Mouse (Mus musculus) midbrain, embryonic 12.5 days (tissue): ENCODE results near the gene Ccdc88c. TPM values are rescaled to one million over a fixed set of nuclear protein-coding genes. Genes with fewer than 3 reads are reported as not detected.
"Not testable (repeated sequence)": the region's sequence is repeated elsewhere in the genome, so short reads cannot be mapped to it uniquely, and the experiment has no call there.

ENCODE experiments used
- ATAC-seq: fragments of 200-750 bp; cut with Nextera tagmentation; 2 replicates; pipeline ENCODE4 v1.8.0; 2017; ENCODE audit warnings: low read depth, moderate TSS enrichment, moderate library complexity; ENCODE audit not compliant: low FRiP score
- H3K27ac ChIP-seq: fragments of 300-500 bp; sonication (generic); replicated peaks from 2 replicates; pipeline ENCODE4 v1.5.1; 2016; ENCODE audit warnings: mild to moderate bottlenecking
- H3K27me3 ChIP-seq: fragments of 300-500 bp; sonication (generic); 2 replicates; pipeline ENCODE4 v1.6.1; 2016; ENCODE audit warnings: mild to moderate bottlenecking
- H3K36me3 ChIP-seq: fragments of 300-500 bp; sonication (generic); 2 replicates; pipeline ENCODE4 v1.6.1; 2016
- H3K4me1 ChIP-seq: fragments of 300-500 bp; sonication (generic); 2 replicates; pipeline ENCODE4 v1.6.1; 2016
- H3K4me2 ChIP-seq: fragments of 300-500 bp; sonication (generic); replicated peaks from 2 replicates; pipeline ENCODE4 v1.6.1; 2016; ENCODE audit warnings: mild to moderate bottlenecking, moderate library complexity
- H3K4me3 ChIP-seq: fragments of 300-500 bp; sonication (generic); 2 replicates; pipeline ENCODE4 v1.5.1; 2016; ENCODE audit warnings: mild to moderate bottlenecking
- H3K9ac ChIP-seq: fragments of 300-500 bp; sonication (generic); replicated peaks from 2 replicates; pipeline ENCODE4 v1.6.1; 2016; ENCODE audit warnings: mild to moderate bottlenecking, moderate library complexity
- H3K9me3 ChIP-seq: fragments of 300-500 bp; sonication (generic); 2 replicates; pipeline ENCODE4 v1.6.1; 2016; ENCODE audit warnings: mild to moderate bottlenecking
- WGBS: fragments of 180-500 bp; shearing (Covaris S2); methylation state at CpG from one replicate; pipeline ENCODE4 v1.1.7; 2016; 5-methylcytosine and 5-hydroxymethylcytosine counted together
- polyA plus RNA-seq: library from polyadenylated mRNA; unstranded; fragments of >200 nt; fragmentation: Nextera tagmentation; extraction: Ambion mirVana; gene quantifications from 2 replicates; pipeline ENCODE4 v1.2.1, GENCODE M21; 2016

Ccdc88c gene
- polyA plus RNA-seq, 1 experiment from 2014 or later: 17.1 TPM

DNA sequence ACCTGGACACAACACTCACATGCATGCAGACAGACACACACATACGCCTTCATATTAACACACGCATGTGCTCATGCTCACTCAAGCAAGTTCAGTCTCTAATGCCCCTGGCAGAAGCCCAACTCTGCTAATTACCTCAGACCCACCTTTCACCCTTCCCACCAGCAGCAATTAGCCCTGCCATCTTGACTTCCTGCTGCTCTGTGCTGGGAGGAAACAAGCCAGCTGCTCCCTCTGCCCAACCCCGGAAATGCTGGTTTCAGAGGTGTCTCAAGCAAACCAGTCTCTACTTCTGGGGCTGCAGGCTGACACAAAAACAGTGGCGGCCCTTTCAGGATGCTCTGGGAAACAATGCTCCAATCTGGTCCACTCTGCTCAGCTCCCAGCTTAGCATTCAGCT, 12.9 kb downstream of the Ccdc88c start:
- Histone ChIP-seq H3K9me3 (no peaks in the 10 kb centered on the region), H3K9ac (no peak overlapping the region), H3K4me2 (no peak overlapping the region), H3K36me3 (peaks cover 12% of the 10 kb centered on the region), H3K27ac (0 out of 2 replicates have a peak overlapping the region, but pooled peaks have one; percentile 26), H3K4me1 (peaks cover 77% of the 10 kb centered on the region), H3K4me3 (no peak overlapping the region), H3K27me3 (no peaks in the 10 kb centered on the region)
- ATAC-seq: no peak
- 55% methylated on average over 4 of the region's 4 CpGs for WGBS

DNA sequence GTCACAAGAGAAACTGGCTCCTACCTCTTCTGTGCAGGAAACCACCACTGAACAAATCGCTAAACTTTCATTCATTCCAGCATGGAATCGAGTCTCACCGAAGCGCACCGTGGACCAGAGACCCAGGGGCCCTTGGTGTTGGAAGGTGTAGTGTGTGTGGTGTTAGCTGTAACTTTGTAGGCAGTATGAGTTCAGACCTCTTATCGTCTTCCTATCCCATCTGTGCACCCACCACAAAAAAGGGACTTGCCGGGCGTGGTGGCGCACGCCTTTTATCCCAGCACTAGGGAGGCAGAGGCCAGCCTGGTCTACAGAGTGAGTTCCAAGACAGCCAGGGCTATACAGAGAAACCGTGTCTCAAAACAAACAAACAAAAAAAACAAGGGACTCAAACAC, 13.7 kb downstream of the Ccdc88c start:
- Histone ChIP-seq H3K4me3 (no peak overlapping the region), H3K9me3 (no peaks in the 10 kb centered on the region), H3K27ac (no peak overlapping the region), H3K4me1 (peaks cover 77% of the 10 kb centered on the region), H3K4me2 (no peak overlapping the region), H3K27me3 (no peaks in the 10 kb centered on the region), H3K36me3 (peaks cover 4% of the 10 kb centered on the region; the same call in 1 of the 2 replicates), H3K9ac (no peak overlapping the region)
- no peak for ATAC-seq
- 86% methylated on average over 11 of the region's 11 CpGs for WGBS

- Histone ChIP-seq H3K4me3 (no peak overlapping the region), H3K27me3 (no peaks in the 10 kb centered on the region), H3K27ac (no peak overlapping the region), H3K4me2 (no peak overlapping the region), H3K4me1 (peaks cover 74% of the 10 kb centered on the region), H3K9me3 (no peaks in the 10 kb centered on the region), H3K36me3 (no peaks in the 10 kb centered on the region), H3K9ac (no peak overlapping the region)
- no peak for ATAC-seq
- 78% methylated on average over 10 of the region's 10 CpGs for WGBS
Measured at GRCm38 (mm10) chr12:101014549-101015164, 14.2 kb downstream of the Ccdc88c start.

DNA sequence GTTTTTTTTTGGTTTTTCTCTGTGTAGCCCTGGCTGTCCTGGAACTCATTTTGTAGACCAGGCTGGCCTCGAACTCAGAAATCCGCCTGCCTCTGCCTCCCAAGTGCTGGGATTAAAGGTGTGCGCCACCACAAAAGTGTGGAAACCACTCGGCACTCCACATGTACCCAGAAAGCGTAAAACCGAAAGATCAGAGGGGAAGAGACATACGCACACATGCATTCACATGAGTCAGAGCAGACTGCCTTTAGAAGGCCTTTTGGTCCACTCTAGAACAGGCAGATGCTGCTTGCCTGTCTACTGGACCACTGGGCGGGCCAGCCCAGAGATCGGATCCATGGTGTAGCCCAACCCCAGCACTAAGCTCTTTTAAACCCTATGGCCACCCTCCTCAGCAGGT, 15.2 kb downstream of the Ccdc88c start:
- not testable (repeated sequence) for H3K4me3 ChIP-seq, H3K9ac ChIP-seq, H3K27me3 ChIP-seq, H3K36me3 ChIP-seq, H3K9me3 ChIP-seq, ATAC-seq, H3K27ac ChIP-seq, H3K4me2 ChIP-seq
- WGBS: 95% methylated on average over 9 of the region's 9 CpGs
- peaks cover 69% of the 10 kb centered on the region for H3K4me1 ChIP-seq

GRCm38 (mm10) chr12:101013078-101013665, 15.7 kb downstream of the Ccdc88c start:
- Histone ChIP-seq H3K4me1 (peaks cover 69% of the 10 kb centered on the region), H3K9ac (no peak overlapping the region), H3K4me2 (no peak overlapping the region), H3K9me3 (no peaks in the 10 kb centered on the region), H3K27ac (no peak overlapping the region), H3K27me3 (no peaks in the 10 kb centered on the region), H3K4me3 (no peak overlapping the region), H3K36me3 (no peaks in the 10 kb centered on the region)
- ATAC-seq: no peak
- 46% methylated on average over 8 of the region's 8 CpGs for WGBS

DNA sequence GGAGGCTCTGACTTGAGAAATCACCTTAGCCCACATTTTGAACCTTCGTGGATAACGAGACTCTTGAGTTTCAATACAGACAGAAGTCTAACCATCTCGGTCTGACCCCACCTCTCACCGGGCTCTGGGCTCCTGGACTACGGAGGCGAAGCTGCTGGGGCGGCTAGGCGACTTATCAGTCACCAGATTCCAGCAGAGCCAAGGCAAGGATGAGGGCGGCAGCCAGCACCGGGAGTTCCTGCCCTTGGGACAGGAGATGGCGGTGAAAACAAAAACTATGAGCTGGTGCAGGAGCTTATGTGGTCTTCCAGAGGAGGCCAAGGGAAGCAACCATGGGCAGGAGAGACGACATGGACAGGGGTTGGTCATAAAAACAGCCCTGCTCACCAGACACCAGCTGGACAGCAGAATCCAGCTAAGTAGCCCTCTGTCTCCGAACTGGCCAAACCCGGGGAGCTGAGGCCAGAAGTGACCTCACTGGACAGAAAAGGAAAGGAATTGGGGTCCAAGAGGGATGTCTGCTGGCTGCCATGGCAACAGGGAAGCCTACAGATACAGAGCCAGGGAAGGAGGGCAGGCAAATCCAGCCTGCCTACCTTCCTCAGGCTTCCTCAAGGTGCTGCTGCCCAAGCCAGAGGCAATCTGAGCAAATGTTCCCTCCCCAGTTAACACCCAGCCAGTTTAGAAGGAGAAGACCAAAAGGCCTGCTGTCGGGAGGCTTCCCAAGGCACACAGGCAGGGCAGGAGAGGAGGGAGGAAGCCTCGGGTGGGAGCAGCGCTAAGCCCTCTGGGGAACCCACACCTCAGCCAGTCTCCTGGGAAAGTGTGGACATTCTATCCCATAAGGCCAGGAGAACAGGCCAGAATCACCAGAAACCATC, 16.4 kb downstream of the Ccdc88c start:
- Histone ChIP-seq H3K4me3 (no peak overlapping the region), H3K4me1 (peaks cover 69% of the 10 kb centered on the region), H3K9me3 (no peaks in the 10 kb centered on the region), H3K27me3 (no peaks in the 10 kb centered on the region), H3K36me3 (no peaks in the 10 kb centered on the region), H3K9ac (no peak overlapping the region), H3K27ac (no peak overlapping the region), H3K4me2 (no peak overlapping the region)
- WGBS: 37% methylated on average over 17 of the region's 17 CpGs
- ATAC-seq: no peak

GRCm38 (mm10) chr12:101011017-101011416, 17.8 kb downstream of the Ccdc88c start:
- no peak overlapping the region for H3K4me2 ChIP-seq
- no peaks in the 10 kb centered on the region for H3K36me3 ChIP-seq
- no peaks in the 10 kb centered on the region for H3K27me3 ChIP-seq
- H3K4me1 ChIP-seq: peaks cover 67% of the 10 kb centered on the region
- ATAC-seq: no peak
- H3K27ac ChIP-seq: no peak overlapping the region
- H3K9me3 ChIP-seq: no peaks in the 10 kb centered on the region
- WGBS: 92% methylated on average over 7 of the region's 7 CpGs
- no peak overlapping the region for H3K9ac ChIP-seq
- H3K4me3 ChIP-seq: no peak overlapping the region

DNA sequence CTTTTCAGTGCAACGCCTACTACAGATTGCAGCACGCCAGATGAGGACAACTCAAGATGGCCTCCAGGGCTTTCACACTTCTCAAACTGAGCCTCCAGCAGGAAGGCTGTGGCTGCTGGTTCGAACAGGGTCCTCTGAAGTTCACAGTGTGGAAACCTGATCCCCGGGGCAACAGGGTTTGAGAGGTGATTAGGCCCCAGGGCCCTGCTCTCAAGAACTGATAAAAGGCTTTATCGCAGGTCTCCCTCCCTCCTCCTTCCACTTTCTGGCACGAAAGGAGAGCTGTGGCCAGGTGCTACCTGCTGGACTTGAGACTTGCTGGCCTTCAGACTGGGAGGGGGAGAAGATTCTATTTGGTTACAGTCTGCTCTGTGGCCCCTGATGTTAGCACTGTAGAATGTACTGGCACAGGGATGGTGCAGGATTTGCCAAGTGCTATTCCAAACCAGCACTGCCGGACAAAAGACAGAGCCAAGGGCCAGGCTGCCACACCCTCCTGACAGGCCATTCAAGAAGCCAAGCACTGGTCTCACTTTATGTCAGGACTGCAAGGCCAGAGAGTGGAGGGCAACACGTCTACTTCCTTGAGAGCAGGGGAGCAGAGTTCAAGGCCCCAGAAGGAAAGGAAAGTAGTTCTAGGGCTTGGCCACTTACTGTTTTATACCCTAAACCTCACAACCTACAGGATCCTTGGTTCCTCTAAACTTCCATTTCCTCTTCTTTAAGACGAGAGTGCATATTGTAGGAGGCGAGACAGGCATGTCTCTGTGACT, 18.5 kb downstream of the Ccdc88c start:
- H3K4me1 ChIP-seq: peaks cover 67% of the 10 kb centered on the region
- H3K36me3 ChIP-seq: no peaks in the 10 kb centered on the region
- H3K4me3 ChIP-seq: no peak overlapping the region
- no peak overlapping the region for H3K27ac ChIP-seq
- H3K27me3 ChIP-seq: no peaks in the 10 kb centered on the region
- H3K9ac ChIP-seq: no peak overlapping the region
- no peak overlapping the region for H3K4me2 ChIP-seq
- WGBS: 71% methylated on average over 10 of the region's 10 CpGs
- no peaks in the 10 kb centered on the region for H3K9me3 ChIP-seq
- ATAC-seq: no peak

GRCm38 (mm10) chr12:101009225-101009624, 19.6 kb downstream of the Ccdc88c start:
- Histone ChIP-seq H3K9me3 (no peaks in the 10 kb centered on the region), H3K27ac (no peak overlapping the region), H3K27me3 (no peaks in the 10 kb centered on the region), H3K4me2 (no peak overlapping the region), H3K36me3 (no peaks in the 10 kb centered on the region), H3K4me1 (peaks cover 62% of the 10 kb centered on the region), H3K4me3 (no peak overlapping the region), H3K9ac (no peak overlapping the region)
- ATAC-seq: no peak
- 94% methylated on average over 4 of the region's 4 CpGs for WGBS

DNA sequence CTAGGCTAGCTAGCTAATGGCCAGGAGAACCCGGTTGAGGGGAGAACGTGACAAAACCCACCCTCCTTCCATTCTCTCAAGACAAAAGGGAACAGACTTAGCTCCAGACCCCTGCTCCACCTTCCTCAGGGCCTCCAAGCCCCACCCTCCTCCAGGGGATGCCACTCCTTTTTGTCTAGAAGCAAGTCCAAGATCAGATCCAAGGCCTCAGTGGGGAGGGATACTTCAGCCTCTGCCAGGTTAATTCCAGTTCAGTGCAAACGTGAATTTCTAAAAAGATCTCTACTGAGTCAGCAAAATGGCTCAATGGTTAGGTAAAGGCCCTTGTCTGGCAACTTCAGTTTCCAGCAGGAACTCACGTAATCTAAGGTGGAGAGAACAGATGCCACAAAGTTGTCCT, 20.2 kb downstream of the Ccdc88c start:
- WGBS: 32% methylated on average over 4 of the region's 4 CpGs
- peaks cover 56% of the 10 kb centered on the region for H3K4me1 ChIP-seq
- H3K27ac ChIP-seq: 0 out of 2 replicates have a peak overlapping the region, but pooled peaks have one; percentile 30
- no peak overlapping the region for H3K9ac ChIP-seq
- no peak overlapping the region for H3K4me3 ChIP-seq
- no peak for ATAC-seq
- H3K36me3 ChIP-seq: no peaks in the 10 kb centered on the region
- H3K27me3 ChIP-seq: no peaks in the 10 kb centered on the region
- no peaks in the 10 kb centered on the region for H3K9me3 ChIP-seq
- H3K4me2 ChIP-seq: no peak overlapping the region

DNA sequence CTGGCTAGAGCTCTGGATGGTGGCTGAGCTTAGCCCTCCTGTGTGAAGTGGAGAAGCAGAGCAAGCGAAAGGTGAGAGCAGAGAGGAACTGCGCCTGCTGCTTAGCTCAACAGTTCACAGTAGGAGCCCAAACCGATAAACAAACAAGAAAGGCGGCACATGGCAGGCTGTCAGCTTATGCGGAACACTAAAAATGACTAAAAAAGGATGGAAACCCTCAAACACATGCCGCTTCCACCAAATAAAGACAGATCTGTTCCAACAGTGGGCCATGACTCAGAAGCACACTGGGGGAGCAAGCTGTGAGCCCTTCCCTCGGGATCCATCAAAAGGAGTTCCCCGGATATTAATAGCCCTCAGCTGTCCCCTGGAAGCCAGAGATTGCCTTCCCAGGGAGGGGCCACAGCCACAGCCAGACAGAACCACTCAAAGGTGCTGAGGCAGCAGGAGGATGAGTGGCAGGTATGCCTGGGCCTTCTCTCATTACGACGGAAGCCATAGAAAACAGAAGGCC, 20.8 kb downstream of the Ccdc88c start:
- Histone ChIP-seq H3K27me3 (no peaks in the 10 kb centered on the region), H3K27ac (0 out of 2 replicates have a peak overlapping the region, but pooled peaks have one; percentile 30), H3K4me2 (no peak overlapping the region), H3K4me1 (peaks cover 56% of the 10 kb centered on the region), H3K9me3 (no peaks in the 10 kb centered on the region), H3K4me3 (no peak overlapping the region), H3K36me3 (no peaks in the 10 kb centered on the region), H3K9ac (no peak overlapping the region)
- no peak for ATAC-seq
- 33% methylated on average over 10 of the region's 10 CpGs for WGBS
